Mouse (Mus musculus) kidney, embryonic 16.5 days (tissue): ENCODE measurements around the gene Cryaa. TPM values are rescaled to one million over a fixed set of nuclear protein-coding genes. Genes with fewer than 3 reads are reported as not detected.

Source experiments
- ATAC-seq: fragments of 200-750 bp; cut with Nextera tagmentation; 2 replicates; pipeline ENCODE4 v1.8.0; 2017; ENCODE audit warnings: moderate TSS enrichment; ENCODE audit not compliant: low FRiP score, low TSS enrichment
- H3K27ac ChIP-seq: fragments of 300-500 bp; sonication (generic); 2 replicates; pipeline ENCODE4 v1.5.1; 2014; ENCODE audit warnings: low read length
- H3K27me3 ChIP-seq: fragments of 300-500 bp; sonication (generic); 2 replicates; pipeline ENCODE4 v1.6.1; 2014; ENCODE audit warnings: low read length, control low read depth, mixed read lengths; ENCODE audit not compliant: insufficient read depth
- H3K36me3 ChIP-seq: fragments of 300-500 bp; sonication (generic); 2 replicates; pipeline ENCODE4 v1.6.1; 2014; ENCODE audit warnings: low read length, control low read depth, mixed read lengths; ENCODE audit not compliant: insufficient read depth
- H3K4me1 ChIP-seq: fragments of 300-500 bp; sonication (generic); 2 replicates; pipeline ENCODE4 v1.6.1; 2014; ENCODE audit warnings: low read length, control low read depth, mixed read lengths; ENCODE audit not compliant: insufficient read depth
- H3K4me2 ChIP-seq: fragments of 300-500 bp; sonication (generic); replicated peaks from 2 replicates; pipeline ENCODE4 v1.6.1; 2014; ENCODE audit warnings: low read depth, low read length
- H3K4me3 ChIP-seq: fragments of 300-500 bp; sonication (generic); 2 replicates; pipeline ENCODE4 v1.5.1; 2014; ENCODE audit warnings: mild to moderate bottlenecking, low read length
- H3K9ac ChIP-seq: fragments of 300-500 bp; sonication (generic); replicated peaks from 2 replicates; pipeline ENCODE4 v1.6.1; 2014; ENCODE audit warnings: low read length
- H3K9me3 ChIP-seq: fragments of 300-500 bp; sonication (generic); 2 replicates; pipeline ENCODE4 v1.6.1; 2016; ENCODE audit warnings: low read length, control low read depth
- WGBS: fragments of 180-500 bp; shearing (Covaris S2); extraction: QIAGEN DNeasy Blood & Tissue Kit; methylation state at CpG from one replicate; pipeline ENCODE4 v1.1.7; 2014; 5-methylcytosine and 5-hydroxymethylcytosine counted together
- polyA plus RNA-seq: library from polyadenylated mRNA; unstranded; fragments of >200 nt; fragmentation: Nextera tagmentation; extraction: Ambion mirVana; gene quantifications from 2 replicates; pipeline ENCODE4 v1.2.1, GENCODE M21; 2015

The Cryaa gene
- polyA plus RNA-seq, 1 experiment from 2014 or later, result not detected

GRCm38 (mm10) chr17:31727230-31727629 is 49.6 kb downstream of the Cryaa start:
- H3K9me3 ChIP-seq, result no peaks in the 10 kb centered on the region
- 64% methylated on average over 4 of the region's 4 CpGs for WGBS
- H3K9ac ChIP-seq, result no peak overlapping the region
- H3K4me3 ChIP-seq, result no peak overlapping the region
- peaks cover 4% of the 10 kb centered on the region; the same call in 1 of the 2 replicates for H3K4me1 ChIP-seq
- H3K27me3 ChIP-seq, result no peaks in the 10 kb centered on the region
- no peak overlapping the region for H3K4me2 ChIP-seq
- no peaks in the 10 kb centered on the region for H3K36me3 ChIP-seq
- no peak for ATAC-seq
- H3K27ac ChIP-seq, result no peak overlapping the region

GRCm38 (mm10) chr17:31728043-31728442 is 50.4 kb downstream of the Cryaa start:
- no peak overlapping the region for H3K27ac ChIP-seq
- H3K4me3 ChIP-seq, result no peak overlapping the region
- no peaks in the 10 kb centered on the region for H3K9me3 ChIP-seq
- no peaks in the 10 kb centered on the region for H3K36me3 ChIP-seq
- no peaks in the 10 kb centered on the region for H3K27me3 ChIP-seq
- peaks cover 4% of the 10 kb centered on the region; the same call in 1 of the 2 replicates for H3K4me1 ChIP-seq
- no peak for ATAC-seq
- WGBS, result 57% methylated on average over 4 of the region's 4 CpGs
- no peak overlapping the region for H3K4me2 ChIP-seq
- 0 out of 2 replicates have a peak overlapping the region, but pooled peaks have one; percentile 14 for H3K9ac ChIP-seq

GRCm38 (mm10) chr17:31728968-31729501 is 51.4 kb downstream of the Cryaa start:
- WGBS, result 72% methylated on average over 7 of the region's 7 CpGs
- H3K9ac ChIP-seq, result 0 out of 2 replicates have a peak overlapping the region, but pooled peaks have one; percentile 25
- peak; percentile 83 for ATAC-seq
- H3K27me3 ChIP-seq, result no peaks in the 10 kb centered on the region
- H3K4me2 ChIP-seq, result no peak overlapping the region
- H3K27ac ChIP-seq, result no peak overlapping the region
- no peak overlapping the region for H3K4me3 ChIP-seq
- H3K9me3 ChIP-seq, result no peaks in the 10 kb centered on the region
- H3K4me1 ChIP-seq, result peaks cover 4% of the 10 kb centered on the region; the same call in 1 of the 2 replicates
- no peaks in the 10 kb centered on the region for H3K36me3 ChIP-seq

- no peak overlapping the region for H3K9ac ChIP-seq
- H3K4me1 ChIP-seq, result peaks cover 4% of the 10 kb centered on the region; the same call in 1 of the 2 replicates
- no peak overlapping the region for H3K4me2 ChIP-seq
- no peaks in the 10 kb centered on the region for H3K9me3 ChIP-seq
- no peak for ATAC-seq
- H3K36me3 ChIP-seq, result no peaks in the 10 kb centered on the region
- WGBS, result 31% methylated on average over 6 of the region's 6 CpGs
- no peak overlapping the region for H3K27ac ChIP-seq
- H3K4me3 ChIP-seq, result no peak overlapping the region
- H3K27me3 ChIP-seq, result no peaks in the 10 kb centered on the region
Measured at GRCm38 (mm10) chr17:31731038-31731437, 53.4 kb downstream of the Cryaa start.

Other genes starting within 250 kb of the Cryaa start
- gene Wdr4, start 157.8 kb upstream of the Cryaa start, polyA plus RNA-seq, result 51.6 and 57.8 TPM in 2 replicates
- 262 and 271 TPM in 2 replicates for gene Ndufv3, start 157.7 kb upstream of the Cryaa start, polyA plus RNA-seq
- gene Pknox1, start 113.1 kb upstream of the Cryaa start, polyA plus RNA-seq, result 38.2 and 44.5 TPM in 2 replicates
- gene Cbs, start 40.6 kb upstream of the Cryaa start, polyA plus RNA-seq, result 3.8 and 5.0 TPM in 2 replicates
- gene U2af1, start 18.9 kb upstream of the Cryaa start, polyA plus RNA-seq, result 262 and 338 TPM in 2 replicates
- gene Sik1, start 178.0 kb downstream of the Cryaa start, polyA plus RNA-seq, result 16.5 and 17.8 TPM in 2 replicates